Mouse (Mus musculus) myocyte (in vitro differentiated cells): ENCODE data around the gene Atrnl1. TPM values are rescaled to one million over a fixed set of nuclear protein-coding genes. Genes with fewer than 3 reads are reported as not detected.

Experiments
- H3K27me3 ChIP-seq: one replicate; pipeline ENCODE4 v1.6.1; 2011; ENCODE audit not compliant: control insufficient read depth, insufficient read depth, insufficient read length
- H3K36me3 ChIP-seq: one replicate; pipeline ENCODE4 v1.6.1; 2011; ENCODE audit not compliant: control insufficient read depth, insufficient read depth
- H3K4me2 ChIP-seq: one replicate; pipeline ENCODE4 v1.6.1; 2011; ENCODE audit warnings: low read depth, control low read depth
- H3K4me3 ChIP-seq: one replicate; pipeline ENCODE4 v1.5.1; 2011; ENCODE audit warnings: mild to moderate bottlenecking, control low read depth, moderate library complexity
- H3K79me2 ChIP-seq: one replicate; pipeline ENCODE4 v1.6.1; 2011; ENCODE audit not compliant: control insufficient read depth, insufficient read depth
- H3ac ChIP-seq: one replicate; pipeline ENCODE4 v1.6.1; 2011; ENCODE audit not compliant: control insufficient read depth, insufficient read length
- CEBPB ChIP-seq: IDR thresholded peaks from 2 replicates; pipeline ENCODE4 v1.6.1; 2011; ENCODE audit warnings: mild to moderate bottlenecking, moderate library complexity; ENCODE audit not compliant: poor library complexity, insufficient read depth, severe bottlenecking
- E2F4 ChIP-seq: IDR thresholded peaks from one replicate; pipeline ENCODE4 v1.6.1; 2011; ENCODE audit warnings: mild to moderate bottlenecking, control low read depth, moderate library complexity; ENCODE audit not compliant: insufficient read depth
- MAX ChIP-seq: IDR thresholded peaks from one replicate; pipeline ENCODE4 v1.6.1; 2011; ENCODE audit warnings: low read depth, mild to moderate bottlenecking, control low read depth
- MYOD1 ChIP-seq, 3 experiments: IDR thresholded peaks; one replicate each; pipeline ENCODE4 v1.6.1; 2011; ENCODE audit warnings: control low read depth in 2 of 3, low read depth in 2 of 3, mild to moderate bottlenecking in 2 of 3, moderate library complexity in 1 of 3; ENCODE audit not compliant: insufficient read length in 2 of 3, control insufficient read depth in 1 of 3
- MYOG ChIP-seq, 3 experiments: IDR thresholded peaks; one replicate each; pipeline ENCODE4 v1.6.1; 2011; ENCODE audit warnings: control low read depth in 2 of 3, low read depth in 2 of 3, mild to moderate bottlenecking in 2 of 3; ENCODE audit not compliant: insufficient read length in 2 of 3, control insufficient read depth in 1 of 3, insufficient read depth in 1 of 3
- POLR2A ChIP-seq: IDR thresholded peaks from one replicate; pipeline ENCODE4 v1.6.1; 2011; ENCODE audit warnings: low read depth, mild to moderate bottlenecking, control low read depth, moderate library complexity; ENCODE audit not compliant: insufficient read length
- POLR2AphosphoS2 ChIP-seq: IDR thresholded peaks from one replicate; pipeline ENCODE4 v1.6.1; 2011; ENCODE audit warnings: low read depth, control low read depth; ENCODE audit not compliant: insufficient read length
- REST ChIP-seq: IDR thresholded peaks from one replicate; pipeline ENCODE4 v1.6.1; 2011; ENCODE audit warnings: mild to moderate bottlenecking, control low read depth, moderate library complexity; ENCODE audit not compliant: insufficient read depth, insufficient read length
- SRF ChIP-seq: IDR thresholded peaks from one replicate; pipeline ENCODE4 v1.6.1; 2011; ENCODE audit warnings: low read depth; ENCODE audit not compliant: control insufficient read depth, insufficient read length
- TCF12 ChIP-seq: IDR thresholded peaks from one replicate; pipeline ENCODE4 v1.6.1; 2011; ENCODE audit warnings: mild to moderate bottlenecking, control low read depth; ENCODE audit not compliant: poor library complexity, insufficient read depth, severe bottlenecking
- TCF3 ChIP-seq: IDR thresholded peaks from one replicate; pipeline ENCODE4 v1.6.1; 2011; ENCODE audit warnings: low read depth, control low read depth; ENCODE audit not compliant: insufficient read length
- USF1 ChIP-seq: IDR thresholded peaks from one replicate; pipeline ENCODE4 v1.6.1; 2011; ENCODE audit warnings: low read depth, mild to moderate bottlenecking, control low read depth, moderate library complexity
- polyA plus RNA-seq: library from polyadenylated mRNA; unstranded; fragments of >200 nt; fragmentation: generic; extraction: Trizol; gene quantifications from one replicate; pipeline ENCODE4 v1.2.1, GENCODE M21; 2012; ENCODE audit warnings: missing spikeins

Gene Atrnl1
- polyA plus RNA-seq, 1 experiment, result 5.4 TPM

- no peak overlapping the region for H3ac ChIP-seq
- H3K27me3 ChIP-seq, result no peaks in the 10 kb centered on the region
- no peaks in the 10 kb centered on the region for H3K79me2 ChIP-seq
- H3K4me2 ChIP-seq, result no peak overlapping the region
- no peak overlapping the region for H3K4me3 ChIP-seq
- no peaks in the 10 kb centered on the region for H3K36me3 ChIP-seq
- no peak for TF ChIP-seq SRF
Measured at GRCm38 (mm10) chr19:58161569-58161968, 550.7 kb downstream of the Atrnl1 start.

DNA sequence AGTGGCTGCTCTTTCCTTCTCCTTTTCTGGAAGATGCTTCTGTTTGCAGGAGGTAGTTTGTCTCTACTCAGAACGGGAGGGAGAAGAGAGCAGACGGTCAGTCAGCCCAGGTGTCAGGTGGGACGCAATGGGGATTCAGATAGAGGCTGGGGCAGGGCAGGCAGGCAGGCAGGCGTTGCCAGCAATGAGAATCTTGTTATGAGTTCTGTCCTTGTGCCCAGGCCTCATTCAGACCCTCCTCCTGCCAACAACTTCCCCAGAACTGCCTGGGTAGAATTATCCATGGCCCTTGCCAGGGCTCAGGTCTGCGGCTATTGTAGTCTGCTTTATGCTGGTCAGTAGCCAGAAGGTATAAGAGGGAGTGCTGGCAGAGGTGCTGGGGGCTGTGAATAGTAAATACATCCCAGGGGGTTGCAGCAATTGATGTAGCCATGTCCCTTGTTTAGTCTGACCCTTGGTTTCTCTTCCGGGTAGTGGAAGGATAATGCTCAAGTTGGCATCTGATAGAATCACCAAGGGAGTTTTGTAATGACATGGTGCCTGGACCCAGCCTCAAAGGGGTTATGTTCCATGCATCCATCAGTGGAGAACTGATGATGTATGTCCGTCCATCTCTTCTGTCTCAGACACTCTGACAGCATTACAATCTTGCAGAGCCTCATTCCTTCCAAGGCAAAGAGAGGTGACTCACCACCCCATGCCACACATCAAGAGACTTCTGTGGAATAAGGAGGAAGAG lies 554.2 kb downstream of the Atrnl1 start:
- Histone ChIP-seq H3ac (no peak overlapping the region), H3K27me3 (no peaks in the 10 kb centered on the region), H3K4me3 (no peak overlapping the region), H3K36me3 (no peaks in the 10 kb centered on the region), H3K79me2 (no peaks in the 10 kb centered on the region), H3K4me2 (peak overlapping the region; percentile 77)
- TF ChIP-seq SRF (no peak), CEBPB (no peak), TCF3 (no peak), MYOD1 (IDR thresholded peaks at IDR 0.05; ENCODE audit: control insufficient read depth in 1 of 3, insufficient read length in 2 of 3, low read depth in 2 of 3) (no peak), POLR2AphosphoS2 (no peak), MYOG (IDR thresholded peaks at IDR 0.05; ENCODE audit: control insufficient read depth in 1 of 3, insufficient read depth in 1 of 3, insufficient read length in 2 of 3, low read depth in 2 of 3) (no peak), E2F4 (no peak), USF1 (no peak), TCF12 (no peak)

GRCm38 (mm10) chr19:58165635-58166015 lies 554.8 kb downstream of the Atrnl1 start:
- TF ChIP-seq SRF (no peak), USF1 (no peak), E2F4 (no peak), TCF3 (no peak), CEBPB (no peak), MYOG (IDR thresholded peaks at IDR 0.05; ENCODE audit: control insufficient read depth in 1 of 3, insufficient read depth in 1 of 3, insufficient read length in 2 of 3, low read depth in 2 of 3) (no peak), POLR2AphosphoS2 (no peak), REST (no peak), TCF12 (no peak), POLR2A (no peak), MYOD1 (IDR thresholded peaks at IDR 0.05; ENCODE audit: control insufficient read depth in 1 of 3, insufficient read length in 2 of 3, low read depth in 2 of 3) (no peak), MAX (no peak)
- H3K4me3 ChIP-seq, result no peak overlapping the region
- H3K79me2 ChIP-seq, result no peaks in the 10 kb centered on the region
- H3K36me3 ChIP-seq, result no peaks in the 10 kb centered on the region
- H3K27me3 ChIP-seq, result no peaks in the 10 kb centered on the region
- no peak overlapping the region for H3ac ChIP-seq
- H3K4me2 ChIP-seq, result peak overlapping the region; percentile 77

DNA sequence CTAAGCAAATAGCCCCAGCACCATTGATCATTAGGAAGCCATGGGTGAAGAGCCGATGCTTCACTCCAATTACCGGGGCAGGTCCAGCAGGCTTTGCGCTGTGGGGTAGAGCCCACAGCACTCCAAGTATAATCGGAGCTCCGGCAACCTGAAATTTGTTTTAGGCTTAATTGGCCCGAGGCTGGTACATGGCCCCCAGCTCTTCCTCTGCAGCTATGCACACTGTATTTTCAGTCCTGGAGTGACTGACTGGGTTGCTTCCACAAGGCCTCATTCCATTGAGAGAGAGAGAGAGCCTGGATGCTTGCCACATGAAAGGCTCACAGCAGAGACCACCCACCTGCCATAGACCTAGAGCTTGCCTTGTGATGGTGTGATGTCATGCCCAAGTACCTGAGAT lies 555.3 kb downstream of the Atrnl1 start:
- Histone ChIP-seq H3K4me2 (peak overlapping the region; percentile 77), H3K79me2 (no peaks in the 10 kb centered on the region)
- no peak for TF ChIP-seq REST
- no peak for TF ChIP-seq SRF
- TF ChIP-seq MYOG (IDR thresholded peaks at IDR 0.05; ENCODE audit: control insufficient read depth in 1 of 3, insufficient read depth in 1 of 3, insufficient read length in 2 of 3, low read depth in 2 of 3), result no peak

DNA sequence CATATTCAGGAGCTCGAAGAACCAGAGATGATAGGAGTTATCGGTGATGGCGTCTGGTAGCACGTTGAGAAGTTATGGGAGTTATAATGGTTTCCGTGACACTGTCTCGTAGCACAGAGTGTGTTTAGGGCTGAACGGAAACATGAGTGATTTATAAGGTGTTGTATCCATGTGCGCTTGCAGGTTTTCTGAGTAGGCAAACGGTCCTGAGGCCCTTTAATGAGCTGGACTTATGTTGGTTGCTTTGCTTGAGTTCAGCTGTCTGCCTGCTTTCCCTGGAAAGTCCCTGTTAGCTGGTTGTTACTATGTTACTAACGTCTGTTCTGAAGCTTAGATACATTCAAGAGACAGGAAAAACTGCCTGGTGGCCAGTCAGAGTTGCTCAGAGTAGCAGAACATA lies 567.6 kb downstream of the Atrnl1 start:
- H3ac ChIP-seq, result no peak overlapping the region
- TF ChIP-seq E2F4 (no peak), MAX (no peak)
- no peak overlapping the region for H3K4me2 ChIP-seq
- no peaks in the 10 kb centered on the region for H3K36me3 ChIP-seq
- no peaks in the 10 kb centered on the region for H3K79me2 ChIP-seq
- H3K4me3 ChIP-seq, result no peak overlapping the region
- no peaks in the 10 kb centered on the region for H3K27me3 ChIP-seq

More for the DNA sequence above, 555.3 kb downstream of the Atrnl1 start:
- Histone ChIP-seq H3ac (no peak overlapping the region), H3K36me3 (no peaks in the 10 kb centered on the region), H3K27me3 (no peaks in the 10 kb centered on the region), H3K4me3 (no peak overlapping the region)

DNA sequence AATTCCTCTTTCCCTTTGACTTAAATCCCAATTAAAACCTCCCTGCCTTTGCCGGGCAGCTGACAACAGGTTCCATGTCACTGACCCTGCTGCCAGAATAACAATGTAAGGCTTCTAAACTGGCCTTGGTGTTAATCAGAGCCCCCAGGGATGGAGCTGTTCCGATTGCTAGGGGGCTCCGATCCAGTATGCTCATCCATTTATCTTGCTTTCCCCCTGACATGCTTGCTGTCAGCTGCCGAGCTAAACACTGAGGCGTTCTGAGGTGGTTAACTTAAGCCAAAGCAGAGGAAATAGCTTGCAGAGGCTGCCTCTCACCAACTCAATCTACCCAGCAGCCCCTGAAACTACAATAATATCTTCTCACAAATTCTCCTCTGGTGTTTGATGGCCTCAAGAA lies 569.9 kb downstream of the Atrnl1 start:
- Histone ChIP-seq H3K79me2 (no peaks in the 10 kb centered on the region), H3K4me2 (no peak overlapping the region), H3ac (no peak overlapping the region), H3K4me3 (no peak overlapping the region), H3K27me3 (no peaks in the 10 kb centered on the region), H3K36me3 (no peaks in the 10 kb centered on the region)
- TF ChIP-seq POLR2A (no peak), REST (no peak), MAX (no peak), POLR2AphosphoS2 (no peak), TCF3 (no peak), CEBPB (no peak), MYOG (IDR thresholded peaks at IDR 0.05; ENCODE audit: control insufficient read depth in 1 of 3, insufficient read depth in 1 of 3, insufficient read length in 2 of 3, low read depth in 2 of 3) (no peak), SRF (no peak), TCF12 (no peak), MYOD1 (IDR thresholded peaks at IDR 0.05; ENCODE audit: control insufficient read depth in 1 of 3, insufficient read length in 2 of 3, low read depth in 2 of 3) (no peak), USF1 (no peak), E2F4 (no peak)
